Mouse (Mus musculus) cortical plate, adult 2 months (tissue): ENCODE measurements at regions not wholly inside any gene's neighbourhood (a gene's known extent, or its start where the extent isn't known, plus 50 kb on each side); places are given as distances from the start of the nearest gene placed in this dataset.

Experiments used
- H3K27ac ChIP-seq: fragments of 200-500 bp; 2 replicates; pipeline ENCODE4 v1.5.1; 2012; ENCODE audit warnings: low read length, control low read depth, inconsistent platforms; ENCODE audit not compliant: insufficient read depth
- H3K4me1 ChIP-seq: fragments of 200-500 bp; 2 replicates; pipeline ENCODE4 v1.6.1; 2011; ENCODE audit warnings: low read length; ENCODE audit not compliant: control insufficient read depth, insufficient read depth
- H3K4me3 ChIP-seq: fragments of 200-500 bp; 2 replicates; pipeline ENCODE4 v1.5.1; 2011; ENCODE audit warnings: mild to moderate bottlenecking, low read length, control low read depth; ENCODE audit not compliant: insufficient read depth
- CTCF ChIP-seq: fragments of 200-500 bp; IDR thresholded peaks from 2 replicates; pipeline ENCODE4 v1.5.1; 2011; ENCODE audit warnings: mild to moderate bottlenecking, control low read depth, low read length; ENCODE audit not compliant: insufficient read depth; ENCODE audit errors: extremely low read depth
- POLR2A ChIP-seq: fragments of 200-500 bp; IDR thresholded peaks from 2 replicates; pipeline ENCODE4 v1.6.1; 2011; ENCODE audit warnings: mild to moderate bottlenecking, low read length, control low read depth; ENCODE audit not compliant: insufficient read depth; ENCODE audit errors: extremely low read depth

DNA sequence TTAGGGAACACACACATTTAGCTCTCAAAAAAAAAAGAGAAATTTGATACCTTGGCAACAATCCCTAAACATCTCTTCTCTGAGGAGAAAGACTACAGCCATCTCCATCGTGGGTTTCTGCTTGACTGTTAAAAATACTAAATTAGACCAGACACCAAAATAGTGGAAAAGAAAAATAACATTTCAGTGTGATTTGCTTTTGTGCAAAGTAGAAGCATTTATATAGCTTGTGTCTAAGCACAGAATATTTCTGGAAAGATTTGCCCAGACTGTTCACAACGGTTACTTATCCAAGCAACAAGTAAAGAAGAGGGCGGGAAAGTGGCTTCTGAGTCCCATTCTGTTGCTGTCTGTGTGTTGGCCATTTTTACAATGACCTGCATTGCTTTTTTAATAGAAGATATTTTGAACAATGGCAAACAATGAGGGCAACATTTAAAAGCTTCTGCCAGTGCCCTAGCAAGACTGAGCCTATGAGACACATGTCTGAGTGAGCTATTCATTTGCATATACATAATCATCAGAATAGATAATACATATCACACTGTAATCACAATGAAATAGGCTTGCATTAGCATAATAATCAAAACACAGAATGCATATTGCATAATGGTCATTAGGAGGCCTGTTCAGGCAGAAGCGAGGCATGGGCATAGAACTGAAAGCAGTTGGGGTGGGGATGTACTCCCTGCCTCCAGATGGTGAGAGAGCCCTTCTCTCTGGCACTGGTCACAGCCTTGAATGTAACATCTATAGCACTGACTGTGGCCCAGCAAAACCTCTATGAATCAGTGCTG is 159.5 kb upstream of the Irf2bp2 start:
- Histone ChIP-seq H3K27ac (no peak overlapping the region), H3K4me3 (no peak overlapping the region), H3K4me1 (peaks cover 10% of the 10 kb centered on the region)
- no peak for TF ChIP-seq POLR2A
- no peak for TF ChIP-seq CTCF

GRCm38 (mm10) chr8:126751416-126752140 is 157.8 kb upstream of the Irf2bp2 start:
- Histone ChIP-seq H3K4me1 (peaks cover 8% of the 10 kb centered on the region), H3K4me3 (no peak overlapping the region), H3K27ac (no peak overlapping the region)
- TF ChIP-seq POLR2A (no peak), CTCF (no peak)

DNA sequence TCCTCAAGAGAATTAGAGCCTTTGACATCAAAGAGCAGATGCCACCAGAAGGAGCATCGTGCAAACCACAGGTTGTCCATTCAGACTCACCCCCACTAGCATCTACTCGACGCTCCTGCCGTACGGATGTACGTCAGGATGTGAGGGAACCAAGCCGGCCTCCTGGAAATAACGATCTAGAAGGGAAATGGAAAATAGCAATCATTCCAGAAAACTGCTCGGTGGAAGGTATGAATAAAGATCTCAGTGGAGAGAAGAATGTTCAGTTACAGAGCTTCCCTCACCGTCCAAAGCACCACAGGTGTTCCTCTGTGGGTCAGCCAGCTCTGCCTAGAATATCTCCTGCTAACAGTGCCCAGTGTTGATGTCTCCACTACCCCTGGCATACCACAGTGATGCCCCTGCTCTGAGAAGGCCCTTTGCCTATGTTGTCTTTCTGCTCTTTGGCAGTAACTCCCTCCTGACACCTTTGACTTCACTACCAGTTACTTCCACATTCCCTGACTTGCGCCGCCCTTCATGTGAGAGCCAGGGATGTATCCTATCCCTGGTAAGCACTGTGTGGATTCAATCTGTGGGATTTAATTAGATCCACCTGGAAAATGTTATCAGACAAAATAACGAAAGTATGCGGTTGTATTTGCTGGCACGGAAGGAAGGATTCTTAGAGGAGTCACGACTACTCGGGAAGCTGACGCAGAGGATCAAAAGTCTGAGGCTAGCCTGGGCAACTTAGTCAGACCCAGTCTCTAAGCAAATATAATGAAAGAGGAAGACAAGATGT is 152.4 kb upstream of the Irf2bp2 start:
- H3K27ac ChIP-seq: no peak overlapping the region
- H3K4me3 ChIP-seq: no peak overlapping the region
- peaks cover 2% of the 10 kb centered on the region; the same call in 1 of the 2 replicates for H3K4me1 ChIP-seq
- TF ChIP-seq CTCF: no peak
- no peak for TF ChIP-seq POLR2A

DNA sequence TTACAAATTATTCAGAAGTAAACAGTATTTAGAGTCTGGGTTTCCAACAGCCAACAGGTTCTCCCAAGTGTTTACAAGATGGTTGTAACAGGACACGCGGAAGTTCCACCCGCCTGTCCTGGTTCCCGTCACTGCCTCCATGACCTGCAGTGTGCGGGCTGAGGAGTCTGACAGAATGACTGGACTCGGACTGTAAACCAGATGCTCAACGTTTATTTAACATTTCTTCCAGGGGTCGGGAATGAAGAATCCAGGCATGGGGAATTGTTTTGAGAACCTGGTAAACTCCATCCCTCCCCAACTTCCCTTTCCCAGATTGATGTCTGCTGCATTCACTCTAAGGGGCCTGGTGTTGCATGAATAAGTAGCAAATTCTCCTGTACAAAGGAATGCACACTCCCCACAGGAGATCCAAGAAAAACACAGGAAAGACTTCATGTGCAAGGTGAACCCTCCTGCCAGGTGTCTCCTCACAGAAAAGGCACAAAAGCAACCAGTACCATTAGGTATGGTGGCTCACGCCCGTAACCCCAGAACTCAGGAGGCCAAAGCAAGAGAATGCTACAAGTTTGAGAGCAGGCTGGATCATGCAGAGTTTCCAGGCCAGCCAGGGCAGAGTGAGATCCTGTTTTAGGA is 151.1 kb upstream of the Irf2bp2 start:
- Histone ChIP-seq H3K27ac (no peak overlapping the region), H3K4me1 (peaks cover 2% of the 10 kb centered on the region; the same call in 1 of the 2 replicates), H3K4me3 (no peak overlapping the region)
- TF ChIP-seq POLR2A: no peak
- no peak for TF ChIP-seq CTCF

- TF ChIP-seq POLR2A: no peak
- TF ChIP-seq CTCF: no peak
- H3K4me1 ChIP-seq: peaks cover 2% of the 10 kb centered on the region; the same call in 1 of the 2 replicates
- H3K27ac ChIP-seq: no peak overlapping the region
- H3K4me3 ChIP-seq: no peak overlapping the region
Measured at GRCm38 (mm10) chr8:126743296-126743695, 149.5 kb upstream of the Irf2bp2 start.

DNA sequence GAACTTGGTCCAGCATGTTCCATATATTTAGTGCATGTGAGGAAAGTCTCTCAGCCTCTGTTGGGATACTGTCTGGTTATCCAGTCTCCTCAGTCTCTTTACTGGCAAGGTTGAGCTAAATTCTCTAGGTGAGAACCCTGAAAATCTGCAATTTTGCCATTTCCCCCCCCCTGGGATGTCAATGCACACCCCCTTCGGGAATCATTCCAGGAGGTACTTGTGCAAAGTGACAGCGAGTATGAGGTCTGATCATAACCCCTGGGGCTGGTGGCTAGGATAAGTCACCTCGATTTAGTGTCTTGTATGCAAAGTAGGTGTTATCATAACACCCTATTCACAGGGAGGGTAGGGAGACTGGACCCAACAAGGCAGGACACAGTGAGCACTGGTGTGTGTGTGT is 148.3 kb upstream of the Irf2bp2 start:
- H3K27ac ChIP-seq: no peak overlapping the region
- no peak overlapping the region for H3K4me3 ChIP-seq
- TF ChIP-seq CTCF (no peak), POLR2A (no peak)
- H3K4me1 ChIP-seq: peaks cover 2% of the 10 kb centered on the region; the same call in 1 of the 2 replicates

GRCm38 (mm10) chr8:126741031-126741430 is 147.2 kb upstream of the Irf2bp2 start:
- Histone ChIP-seq H3K4me1 (peaks cover 2% of the 10 kb centered on the region; the same call in 1 of the 2 replicates), H3K27ac (no peak overlapping the region), H3K4me3 (no peak overlapping the region)
- TF ChIP-seq POLR2A (no peak), CTCF (no peak)

DNA sequence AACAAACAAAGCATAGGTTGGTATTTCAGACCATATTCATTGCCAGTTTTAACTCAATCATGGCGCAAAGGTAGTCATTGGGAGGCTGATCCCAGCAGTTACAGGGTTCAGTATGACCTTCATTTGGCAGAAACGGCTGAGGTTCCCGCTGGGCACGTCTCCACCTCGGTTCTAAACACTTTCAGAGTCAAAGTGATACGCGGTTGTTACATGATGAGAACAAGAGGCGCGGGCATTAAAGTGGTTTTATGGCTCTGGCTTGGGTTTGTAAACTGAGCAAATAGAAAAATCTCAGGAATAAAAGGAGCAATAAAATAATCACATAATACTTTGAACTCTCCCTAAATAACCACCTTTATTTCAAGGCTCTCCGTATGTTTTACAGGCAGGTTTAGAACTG is 146.0 kb upstream of the Irf2bp2 start:
- TF ChIP-seq POLR2A (no peak), CTCF (no peak)

DNA sequence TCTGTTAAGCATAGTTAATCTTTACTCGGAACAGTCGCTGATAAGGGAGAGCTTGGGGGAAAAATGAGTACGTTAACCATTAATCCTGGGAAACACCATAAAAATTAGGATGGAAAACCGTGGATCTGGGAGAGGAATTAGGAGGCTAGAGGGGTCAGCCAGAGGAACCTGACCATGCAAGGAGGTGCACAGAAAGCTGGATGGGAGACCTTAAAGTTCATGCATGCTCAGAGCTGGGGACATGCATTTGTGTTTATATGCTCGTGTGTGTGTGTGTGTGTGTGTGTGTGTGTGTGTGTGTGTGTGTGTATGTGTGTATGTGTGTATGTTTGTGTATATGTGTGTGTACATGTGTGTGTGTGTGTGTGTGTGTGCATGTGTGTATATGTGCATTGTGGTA is 143.2 kb upstream of the Irf2bp2 start:
- TF ChIP-seq POLR2A: no peak
- no peak for TF ChIP-seq CTCF
- peak overlapping the region; percentile 45 for H3K27ac ChIP-seq
- H3K4me1 ChIP-seq: peaks cover 2% of the 10 kb centered on the region; the same call in 1 of the 2 replicates
- no peak overlapping the region for H3K4me3 ChIP-seq

More for the DNA sequence above, 146.0 kb upstream of the Irf2bp2 start:
- Histone ChIP-seq H3K27ac (no peak overlapping the region), H3K4me1 (peaks cover 4% of the 10 kb centered on the region; the same call in 1 of the 2 replicates), H3K4me3 (no peak overlapping the region)
